Mouse (Mus musculus): Measurements from ENCODE around the gene Aym1. TPM values are rescaled to one million over a fixed set of nuclear protein-coding genes. Genes with fewer than 3 reads are reported as not detected.

Aym1 gene
- polyA plus RNA-seq, 1 experiment = not detected

- no peaks in the 10 kb centered on the region for H3K4me1 ChIP-seq (ENCODE audit: control insufficient read depth)
- peaks cover 9% of the 10 kb centered on the region for H3K9me3 ChIP-seq (ENCODE audit: control insufficient read depth, low read length)
- no peaks in the 10 kb centered on the region for H3K36me3 ChIP-seq (ENCODE audit: control insufficient read depth)
- no peak for TF ChIP-seq TAL1 (IDR thresholded peaks at IDR 0.05; ENCODE audit: low read length)
- TF ChIP-seq GATA1 (IDR thresholded peaks at IDR 0.05; ENCODE audit: low read length) = no peak
- H3K27me3 ChIP-seq (ENCODE audit: control insufficient read depth) = no peaks in the 10 kb centered on the region
- no peak overlapping the region for H3K4me3 ChIP-seq (replicated peaks)
Observed at GRCm38 (mm10) chr5:113379416-113379815, 22.3 kb downstream of the Aym1 start.

GRCm38 (mm10) chr5:113380553-113380952 is 23.5 kb downstream of the Aym1 start:
- H3K4me1 ChIP-seq (ENCODE audit: control insufficient read depth) = no peaks in the 10 kb centered on the region
- H3K9me3 ChIP-seq (ENCODE audit: control insufficient read depth, low read length) = peaks cover 9% of the 10 kb centered on the region
- no peak overlapping the region for H3K4me3 ChIP-seq (replicated peaks)
- H3K27me3 ChIP-seq (ENCODE audit: control insufficient read depth) = no peaks in the 10 kb centered on the region
- H3K36me3 ChIP-seq (ENCODE audit: control insufficient read depth) = no peaks in the 10 kb centered on the region
- TF ChIP-seq GATA1 (IDR thresholded peaks at IDR 0.05; ENCODE audit: low read length) = no peak
- TF ChIP-seq TAL1 (IDR thresholded peaks at IDR 0.05; ENCODE audit: low read length) = no peak

- Histone ChIP-seq H3K36me3 (ENCODE audit: control insufficient read depth) (no peaks in the 10 kb centered on the region), H3K27me3 (ENCODE audit: control insufficient read depth) (no peaks in the 10 kb centered on the region), H3K4me3 (replicated peaks) (no peak overlapping the region), H3K9me3 (ENCODE audit: control insufficient read depth, low read length) (peaks cover 9% of the 10 kb centered on the region), H3K4me1 (ENCODE audit: control insufficient read depth) (no peaks in the 10 kb centered on the region)
- TF ChIP-seq GATA1 (IDR thresholded peaks at IDR 0.05; ENCODE audit: low read length) (no peak), TAL1 (IDR thresholded peaks at IDR 0.05; ENCODE audit: low read length) (no peak)
Observed at GRCm38 (mm10) chr5:113382580-113382979, 25.5 kb downstream of the Aym1 start.

- H3K4me1 ChIP-seq (ENCODE audit: control insufficient read depth) = no peaks in the 10 kb centered on the region
- no peaks in the 10 kb centered on the region for H3K36me3 ChIP-seq (ENCODE audit: control insufficient read depth)
- no peak for TF ChIP-seq GATA1 (IDR thresholded peaks at IDR 0.05; ENCODE audit: low read length)
- TF ChIP-seq TAL1 (IDR thresholded peaks at IDR 0.05; ENCODE audit: low read length) = no peak
- peaks cover 17% of the 10 kb centered on the region for H3K9me3 ChIP-seq (ENCODE audit: control insufficient read depth, low read length)
- H3K4me3 ChIP-seq (replicated peaks) = no peak overlapping the region
- no peaks in the 10 kb centered on the region; the same call in 1 of the 2 replicates for H3K27me3 ChIP-seq (ENCODE audit: control insufficient read depth)
Observed at GRCm38 (mm10) chr5:113393766-113394165, 36.7 kb downstream of the Aym1 start.

GRCm38 (mm10) chr5:113396286-113396934 is 39.3 kb downstream of the Aym1 start:
- Histone ChIP-seq H3K4me3 (replicated peaks) (no peak overlapping the region), H3K27me3 (ENCODE audit: control insufficient read depth) (no peaks in the 10 kb centered on the region; the same call in 1 of the 2 replicates), H3K36me3 (ENCODE audit: control insufficient read depth) (no peaks in the 10 kb centered on the region), H3K4me1 (ENCODE audit: control insufficient read depth) (no peaks in the 10 kb centered on the region), H3K9me3 (ENCODE audit: control insufficient read depth, low read length) (peaks cover 27% of the 10 kb centered on the region)
- TF ChIP-seq TAL1 (IDR thresholded peaks at IDR 0.05; ENCODE audit: low read length) (no peak), GATA1 (IDR thresholded peaks at IDR 0.05; ENCODE audit: low read length) (no peak)

DNA sequence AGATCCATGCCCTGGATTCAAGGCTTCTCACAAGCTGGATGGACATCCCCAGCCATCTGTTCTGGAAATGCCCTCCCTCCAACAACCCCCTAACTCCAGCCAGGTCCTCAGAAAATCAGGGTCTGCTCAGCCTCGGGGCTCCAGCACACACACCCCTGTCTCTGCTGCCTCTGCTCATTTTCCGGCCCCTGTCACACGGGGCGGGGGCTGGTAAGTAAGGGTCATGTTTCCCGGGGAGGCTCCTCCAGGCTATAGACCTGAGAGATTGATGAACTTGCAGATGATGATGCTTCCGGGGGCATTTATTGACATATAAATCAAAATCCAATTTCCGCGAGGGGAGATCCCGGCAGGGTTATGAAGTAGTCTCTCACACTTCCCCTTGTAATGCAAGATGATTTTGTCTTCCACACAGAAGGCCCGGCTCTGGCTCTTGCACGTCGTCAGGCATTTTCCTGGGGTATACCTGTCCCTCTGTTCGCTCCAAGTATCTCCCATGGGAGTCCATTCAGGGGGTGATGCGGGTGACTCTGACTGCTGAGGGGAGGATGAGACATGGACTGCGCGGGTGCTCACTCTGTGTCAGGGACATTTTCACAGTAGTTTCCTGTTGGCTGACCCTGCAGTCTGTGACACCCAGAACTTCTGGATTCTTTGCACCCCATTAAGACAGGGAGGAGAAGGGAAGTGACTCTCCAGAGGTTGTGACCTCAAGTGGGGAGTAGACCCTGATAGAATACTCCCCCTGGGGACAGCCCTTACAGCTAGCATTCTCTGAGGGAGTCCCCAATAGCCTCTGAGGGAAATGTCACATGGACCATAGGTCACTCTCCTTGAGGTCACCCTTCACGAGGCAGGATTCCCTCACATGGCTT is 40.6 kb downstream of the Aym1 start:
- Histone ChIP-seq H3K27me3 (ENCODE audit: control insufficient read depth) (no peaks in the 10 kb centered on the region; the same call in 1 of the 2 replicates), H3K4me3 (replicated peaks) (no peak overlapping the region), H3K36me3 (ENCODE audit: control insufficient read depth) (no peaks in the 10 kb centered on the region), H3K9me3 (ENCODE audit: control insufficient read depth, low read length) (peaks cover 29% of the 10 kb centered on the region), H3K4me1 (ENCODE audit: control insufficient read depth) (no peaks in the 10 kb centered on the region)
- TF ChIP-seq GATA1 (IDR thresholded peaks at IDR 0.05; ENCODE audit: low read length) (no peak), TAL1 (IDR thresholded peaks at IDR 0.05; ENCODE audit: low read length) (no peak)

DNA sequence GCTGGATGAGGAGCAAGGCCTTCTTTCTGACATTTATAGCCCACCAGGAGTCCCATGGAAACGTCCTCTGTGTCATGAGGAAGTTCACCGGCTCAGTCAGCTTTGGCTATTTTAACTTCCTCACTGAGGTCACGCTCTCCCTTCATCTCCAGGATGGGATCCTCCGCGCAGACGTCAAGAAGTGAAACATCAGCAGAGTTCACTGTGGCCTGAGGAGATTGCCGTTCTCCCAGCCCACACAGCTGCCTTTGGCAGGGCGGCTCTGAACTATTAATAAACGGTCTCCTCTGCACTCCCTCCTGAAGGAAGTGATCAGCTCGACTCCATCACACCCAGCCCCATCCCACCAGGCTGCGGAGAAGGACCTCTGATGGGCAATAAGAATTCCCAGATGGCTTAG is 45.6 kb downstream of the Aym1 start:
- peaks cover 28% of the 10 kb centered on the region for H3K9me3 ChIP-seq (ENCODE audit: control insufficient read depth, low read length)
- H3K27me3 ChIP-seq (ENCODE audit: control insufficient read depth) = no peaks in the 10 kb centered on the region
- no peak for TF ChIP-seq TAL1 (IDR thresholded peaks at IDR 0.05; ENCODE audit: low read length)
- TF ChIP-seq GATA1 (IDR thresholded peaks at IDR 0.05; ENCODE audit: low read length) = no peak
- H3K36me3 ChIP-seq (ENCODE audit: control insufficient read depth) = no peaks in the 10 kb centered on the region
- H3K4me3 ChIP-seq (replicated peaks) = no peak overlapping the region
- no peaks in the 10 kb centered on the region for H3K4me1 ChIP-seq (ENCODE audit: control insufficient read depth)

- H3K27me3 ChIP-seq (ENCODE audit: control insufficient read depth) = no peaks in the 10 kb centered on the region
- no peaks in the 10 kb centered on the region for H3K36me3 ChIP-seq (ENCODE audit: control insufficient read depth)
- H3K4me1 ChIP-seq (ENCODE audit: control insufficient read depth) = no peaks in the 10 kb centered on the region
- peaks cover 15% of the 10 kb centered on the region for H3K9me3 ChIP-seq (ENCODE audit: control insufficient read depth, low read length)
- H3K4me3 ChIP-seq (replicated peaks) = no peak overlapping the region
- TF ChIP-seq TAL1 (IDR thresholded peaks at IDR 0.05; ENCODE audit: low read length) (no peak), GATA1 (IDR thresholded peaks at IDR 0.05; ENCODE audit: low read length) (no peak)
Observed at GRCm38 (mm10) chr5:113407346-113407745, 50.3 kb downstream of the Aym1 start.

Other genes with a start within 250 kb of the Aym1 start
- gene 2900026A02Rik, start 136.1 kb upstream of the Aym1 start, polyA plus RNA-seq (2012) = 0.01 and 0.02 TPM in 2 replicates
- not detected in 2 replicates for gene Tmem211, start 130.4 kb upstream of the Aym1 start, polyA plus RNA-seq (2012)
- gene Sgsm1, start 46.5 kb upstream of the Aym1 start, polyA plus RNA-seq (2012) = not detected in 2 replicates
- gene Wscd2, start 133.0 kb downstream of the Aym1 start, polyA plus RNA-seq (2012) = not detected in 2 replicates